In the genomic region with DNA sequence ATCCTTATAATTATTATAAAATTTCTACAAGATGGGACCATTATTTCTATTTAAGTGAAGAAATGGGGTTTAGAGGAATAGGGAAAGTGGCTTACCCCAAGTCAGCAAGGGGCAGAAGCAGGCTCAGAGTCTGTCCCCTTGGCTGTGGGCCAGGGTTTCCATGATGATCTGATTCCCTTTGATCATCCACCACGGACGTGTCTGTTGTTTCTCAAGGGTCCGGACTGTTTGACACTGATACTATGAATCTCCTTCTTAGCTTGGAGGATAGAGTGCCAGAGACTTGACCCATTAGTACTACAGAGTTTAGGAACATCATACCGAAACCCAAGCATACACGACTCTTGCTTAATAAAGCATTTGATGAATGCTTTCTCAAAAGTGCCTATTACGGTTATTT, we compare ENCODE assay signal across 11 mouse cellular contexts.
DNase-seq lines count a peak whose midpoint lies in the region; ATAC-seq and TF ChIP-seq lines count a peak whose summit lies in the region.
"Had no signal": no experiment of that assay in that cellular context is flagged by ENCODE, and none has a peak within 500 bp of the region (broad histone marks: within the 10 kb centered on the region; RNA-seq: fewer than 3 reads in every experiment).

No protein-coding gene starts in this region.

- no peak overlapping the region for H3K27ac ChIP-seq in intestine, embryonic 14.5 days (ENCODE audit: low read depth)
- no peak overlapping the region for H3K27ac ChIP-seq in intestine, postnatal 0 days (ENCODE audit: low read depth, low read length)
- H3K27ac ChIP-seq in midbrain, embryonic 14.5 days (replicated peaks; ENCODE audit: low read depth, low read length): no peak overlapping the region
- no peak overlapping the region for H3K27ac ChIP-seq in midbrain, embryonic 11.5 days (ENCODE audit: low read depth, low read length)
- no peak overlapping the region for H3K27ac ChIP-seq in forebrain, embryonic 16.5 days (ENCODE audit: low read length)

- WGBS in intestine, embryonic 14.5 days: 21% methylated on average over 6 of the region's 6 CpGs
- 52% methylated on average over 6 of the region's 6 CpGs for WGBS in intestine, postnatal 0 days
- WGBS in midbrain, embryonic 14.5 days: 67% methylated on average over 6 of the region's 6 CpGs
- WGBS in midbrain, embryonic 11.5 days: 78% methylated on average over 6 of the region's 6 CpGs
- 73% methylated on average over 6 of the region's 6 CpGs for WGBS in forebrain, embryonic 16.5 days

- no peaks in the 10 kb centered on the region for H3K36me3 ChIP-seq in intestine, embryonic 14.5 days (ENCODE audit: control insufficient read depth, insufficient read depth, low read length)
- no peaks in the 10 kb centered on the region for H3K36me3 ChIP-seq in intestine, postnatal 0 days (ENCODE audit: control insufficient read depth, insufficient read depth)
- no peaks in the 10 kb centered on the region for H3K36me3 ChIP-seq in midbrain, embryonic 14.5 days (ENCODE audit: control insufficient read depth, insufficient read depth, low read length)
- H3K36me3 ChIP-seq in midbrain, embryonic 11.5 days (ENCODE audit: control insufficient read depth, insufficient read depth, low read length): no peaks in the 10 kb centered on the region
- no peaks in the 10 kb centered on the region for H3K36me3 ChIP-seq in forebrain, embryonic 16.5 days (ENCODE audit: control insufficient read depth, insufficient read depth)

- no peak for TF ChIP-seq CTCF in intestine, postnatal 0 days (IDR thresholded peaks at IDR 0.05; ENCODE audit: low read depth)
- TF ChIP-seq CTCF in brain, embryonic 14.5 days (IDR thresholded peaks at IDR 0.05; ENCODE audit: borderline replicate concordance, extremely low read depth, insufficient read depth, insufficient read length): no peak

- peak overlapping the region; percentile 13; the same call in 1 of the 2 replicates for H3K4me2 ChIP-seq in intestine, embryonic 14.5 days (ENCODE audit: low read length)
- no peak overlapping the region for H3K4me2 ChIP-seq in intestine, postnatal 0 days (replicated peaks; ENCODE audit: low read depth)
- H3K4me2 ChIP-seq in midbrain, embryonic 14.5 days (ENCODE audit: low read length): no peak overlapping the region
- no peak overlapping the region for H3K4me2 ChIP-seq in midbrain, embryonic 11.5 days
- H3K4me2 ChIP-seq in forebrain, embryonic 16.5 days (ENCODE audit: low read length): no peak overlapping the region

- H3K27me3 ChIP-seq in intestine, embryonic 14.5 days (replicated peaks; ENCODE audit: control insufficient read depth, insufficient read depth, low read length): no peaks in the 10 kb centered on the region
- H3K27me3 ChIP-seq in intestine, postnatal 0 days (replicated peaks; ENCODE audit: control insufficient read depth, insufficient read depth, low read length): no peaks in the 10 kb centered on the region
- no peaks in the 10 kb centered on the region for H3K27me3 ChIP-seq in midbrain, embryonic 14.5 days (ENCODE audit: control insufficient read depth, insufficient read depth, low read length)
- H3K27me3 ChIP-seq in midbrain, embryonic 11.5 days (ENCODE audit: control insufficient read depth, insufficient read depth, low read length): no peaks in the 10 kb centered on the region
- no peaks in the 10 kb centered on the region for H3K27me3 ChIP-seq in forebrain, embryonic 16.5 days (replicated peaks; ENCODE audit: control insufficient read depth, insufficient read depth, low read length)

- peak; percentile 60; the same call in 1 of the 2 replicates for ATAC-seq in intestine, embryonic 14.5 days (replicated peaks; ENCODE audit: low FRiP score, low TSS enrichment, low read depth)
- ATAC-seq in intestine, postnatal 0 days: no peak
- ATAC-seq in midbrain, embryonic 14.5 days (ENCODE audit: low FRiP score, low TSS enrichment): no peak
- ATAC-seq in midbrain, embryonic 11.5 days (ENCODE audit: low FRiP score): no peak
- ATAC-seq in forebrain, embryonic 16.5 days: no peak
- ATAC-seq: CD4-positive, CD25-positive, alpha-beta regulatory T cell, adult 4 months had no signal

- no peak for TF ChIP-seq POLR2A in brain, embryonic 14.5 days (IDR thresholded peaks at IDR 0.05; ENCODE audit: borderline replicate concordance, extremely low read depth, insufficient read depth, insufficient read length, poor library complexity, severe bottlenecking)

- H3K9ac ChIP-seq in intestine, embryonic 14.5 days (ENCODE audit: low read length): no peak overlapping the region
- H3K9ac ChIP-seq in intestine, postnatal 0 days (ENCODE audit: low read depth, low read length): no peak overlapping the region
- H3K9ac ChIP-seq in midbrain, embryonic 14.5 days (replicated peaks; ENCODE audit: low read length): no peak overlapping the region
- H3K9ac ChIP-seq in midbrain, embryonic 11.5 days (ENCODE audit: low read length): no peak overlapping the region
- no peak overlapping the region for H3K9ac ChIP-seq in forebrain, embryonic 16.5 days (replicated peaks; ENCODE audit: low read depth, low read length)

- no peak overlapping the region for H3K4me3 ChIP-seq in intestine, embryonic 14.5 days (ENCODE audit: low read depth, low read length)
- no peak overlapping the region for H3K4me3 ChIP-seq in intestine, postnatal 0 days (ENCODE audit: low read depth, low read length)
- H3K4me3 ChIP-seq in midbrain, embryonic 14.5 days (replicated peaks; ENCODE audit: low read depth, low read length): no peak overlapping the region
- H3K4me3 ChIP-seq in midbrain, embryonic 11.5 days (ENCODE audit: low read depth, low read length): no peak overlapping the region
- no peak overlapping the region for H3K4me3 ChIP-seq in forebrain, embryonic 16.5 days (replicated peaks; ENCODE audit: low read length)

- no peaks in the 10 kb centered on the region for H3K9me3 ChIP-seq in intestine, embryonic 14.5 days (ENCODE audit: control insufficient read depth, low read length)
- H3K9me3 ChIP-seq in intestine, postnatal 0 days (ENCODE audit: control insufficient read depth): no peaks in the 10 kb centered on the region
- no peaks in the 10 kb centered on the region for H3K9me3 ChIP-seq in midbrain, embryonic 14.5 days (ENCODE audit: control insufficient read depth, low read length)
- H3K9me3 ChIP-seq in midbrain, embryonic 11.5 days (ENCODE audit: control insufficient read depth, low read length): no peaks in the 10 kb centered on the region
- no peaks in the 10 kb centered on the region for H3K9me3 ChIP-seq in forebrain, embryonic 16.5 days (ENCODE audit: control insufficient read depth, low read length)

- no peaks in the 10 kb centered on the region; the same call in 1 of the 2 replicates for H3K4me1 ChIP-seq in intestine, embryonic 14.5 days (replicated peaks; ENCODE audit: control insufficient read depth, insufficient read depth, low read length)
- no peaks in the 10 kb centered on the region for H3K4me1 ChIP-seq in intestine, postnatal 0 days (replicated peaks; ENCODE audit: control insufficient read depth, insufficient read depth, low read length)
- H3K4me1 ChIP-seq in midbrain, embryonic 14.5 days (ENCODE audit: control insufficient read depth, insufficient read depth, low read length): no peaks in the 10 kb centered on the region
- no peaks in the 10 kb centered on the region for H3K4me1 ChIP-seq in midbrain, embryonic 11.5 days (ENCODE audit: control insufficient read depth, insufficient read depth, low read length)
- H3K4me1 ChIP-seq in forebrain, embryonic 16.5 days (replicated peaks; ENCODE audit: control insufficient read depth, insufficient read depth, low read length): no peaks in the 10 kb centered on the region

- peak; percentile 70 for DNase-seq in intestine, embryonic 14.5 days (ENCODE audit: low spot score)
- DNase-seq in midbrain, embryonic 14.5 days: peak; percentile 7
- DNase-seq in midbrain, embryonic 11.5 days (ENCODE audit: low spot score, missing footprints): no peak
- peak; percentile 7 for DNase-seq in brain, embryonic 14.5 days (ENCODE audit: low read depth)
- DNase-seq in lung, postnatal 4 days: peak; percentile 15 to 38
- DNase-seq: cerebellum, adult 11-12 months; heart, postnatal 36 days; liver had no signal
